In genomic region chr16:91226038-91226882, GRCm38 (mm10) we compare ENCODE assay signal across 11 mouse cellular contexts. TPM values are rescaled to one million over a fixed set of nuclear protein-coding genes. Genes with fewer than 3 reads are reported as not detected.
DNase-seq lines count a peak whose midpoint lies in the region; ATAC-seq and TF ChIP-seq lines count a peak whose summit lies in the region.
"Had no signal": no experiment of that assay in that cellular context is flagged by ENCODE, and none has a peak within 500 bp of the region (broad histone marks: within the 10 kb centered on the region; RNA-seq: fewer than 3 reads in every experiment).

No protein-coding gene starts in this region.

- ATAC-seq in kidney, embryonic 15.5 days (replicated peaks; ENCODE audit: low FRiP score) = no peak
- no peak for ATAC-seq in hindbrain, embryonic 11.5 days (ENCODE audit: low FRiP score)
- ATAC-seq in midbrain, embryonic 16.5 days = no peak

- H3K9me3 ChIP-seq in kidney, embryonic 15.5 days (replicated peaks) = no peaks in the 10 kb centered on the region
- no peaks in the 10 kb centered on the region for H3K9me3 ChIP-seq in hindbrain, embryonic 11.5 days (ENCODE audit: control insufficient read depth, low read length)
- no peaks in the 10 kb centered on the region for H3K9me3 ChIP-seq in midbrain, embryonic 16.5 days (replicated peaks; ENCODE audit: control insufficient read depth, low read length, poor library complexity, severe bottlenecking)

- no peak for TF ChIP-seq CTCF in cortical plate, adult 2 months (IDR thresholded peaks at IDR 0.05; ENCODE audit: extremely low read depth, insufficient read depth, low read length)

- H3K36me3 ChIP-seq in kidney, embryonic 15.5 days = no peaks in the 10 kb centered on the region
- H3K36me3 ChIP-seq in hindbrain, embryonic 11.5 days (ENCODE audit: control insufficient read depth, insufficient read depth, low read length) = no peaks in the 10 kb centered on the region
- no peaks in the 10 kb centered on the region for H3K36me3 ChIP-seq in midbrain, embryonic 16.5 days (ENCODE audit: control insufficient read depth, insufficient read depth, low read length)

- H3K4me3 ChIP-seq in kidney, embryonic 15.5 days (replicated peaks) = peak overlapping the region; percentile 21
- H3K4me3 ChIP-seq in cortical plate, adult 2 months (ENCODE audit: insufficient read depth, low read length) = peak overlapping the region; percentile 31
- peak overlapping the region; percentile 13; the same call in 1 of the 2 replicates for H3K4me3 ChIP-seq in hindbrain, embryonic 11.5 days (ENCODE audit: low read depth, low read length)
- H3K4me3 ChIP-seq in midbrain, embryonic 16.5 days (ENCODE audit: low read depth, low read length) = peak overlapping the region; percentile 32

- H3K4me1 ChIP-seq in kidney, embryonic 15.5 days = peaks cover 39% of the 10 kb centered on the region
- H3K4me1 ChIP-seq in cortical plate, adult 2 months (ENCODE audit: control insufficient read depth, insufficient read depth, low read length) = no peaks in the 10 kb centered on the region
- peaks cover 12% of the 10 kb centered on the region for H3K4me1 ChIP-seq in hindbrain, embryonic 11.5 days (replicated peaks; ENCODE audit: control insufficient read depth, insufficient read depth, low read length)
- H3K4me1 ChIP-seq in midbrain, embryonic 16.5 days (ENCODE audit: control insufficient read depth, insufficient read depth, low read length) = peaks cover 23% of the 10 kb centered on the region

- peak overlapping the region; percentile 16; the same call in 1 of the 2 replicates for H3K4me2 ChIP-seq in kidney, embryonic 15.5 days
- no peak overlapping the region for H3K4me2 ChIP-seq in hindbrain, embryonic 11.5 days (replicated peaks; ENCODE audit: low read depth, low read length)
- peak overlapping the region; percentile 35 for H3K4me2 ChIP-seq in midbrain, embryonic 16.5 days (ENCODE audit: low read length)

- peaks cover 100% of the 10 kb centered on the region for H3K27me3 ChIP-seq in kidney, embryonic 15.5 days
- H3K27me3 ChIP-seq in hindbrain, embryonic 11.5 days (ENCODE audit: control insufficient read depth, insufficient read depth, low read length) = peaks cover 99% of the 10 kb centered on the region
- H3K27me3 ChIP-seq in midbrain, embryonic 16.5 days (ENCODE audit: control insufficient read depth, insufficient read depth, low read depth, low read length) = peaks cover 55% of the 10 kb centered on the region

- under 1% methylated on average over 60 of the region's 60 CpGs for WGBS in kidney, embryonic 15.5 days
- WGBS in hindbrain, embryonic 11.5 days = under 1% methylated on average over 60 of the region's 60 CpGs
- under 1% methylated on average over 60 of the region's 60 CpGs for WGBS in midbrain, embryonic 16.5 days

- no peak for DNase-seq in kidney, adult 18-20 months
- DNase-seq in hindbrain, embryonic 11.5 days (ENCODE audit: low spot score) = peak; percentile 64
- no peak for DNase-seq in gastrocnemius, adult 8-10 months (ENCODE audit: low spot score in 2 of 2)
- no peak for DNase-seq in spleen, adult 18-20 months
- no peak for DNase-seq in lung, postnatal 14 days
- DNase-seq: cerebellum, adult 11-12 months had no signal

- no peak for TF ChIP-seq POLR2A in cortical plate, adult 2 months (IDR thresholded peaks at IDR 0.05; ENCODE audit: extremely low read depth, insufficient read depth, low read length)

- H3K27ac ChIP-seq in kidney, embryonic 15.5 days = no peak overlapping the region
- peak overlapping the region; percentile 85 for H3K27ac ChIP-seq in cortical plate, adult 2 months (ENCODE audit: insufficient read depth, low read length)
- H3K27ac ChIP-seq in hindbrain, embryonic 11.5 days (ENCODE audit: low read depth, low read length) = no peak overlapping the region
- peak overlapping the region; percentile 66 for H3K27ac ChIP-seq in midbrain, embryonic 16.5 days (ENCODE audit: low read length)

- no peak overlapping the region for H3K9ac ChIP-seq in kidney, embryonic 15.5 days
- no peak overlapping the region for H3K9ac ChIP-seq in hindbrain, embryonic 11.5 days (ENCODE audit: low read depth, low read length)
- 0 out of 2 replicates have a peak overlapping the region, but pooled peaks have one; percentile 44 for H3K9ac ChIP-seq in midbrain, embryonic 16.5 days (ENCODE audit: low read depth, low read length)

RNA-seq across cellular contexts. Expression of gene Olig2, which starts 1.0 kb away (rescaled TPM):
- not detected in 2 replicates for polyA plus RNA-seq in kidney, embryonic 15.5 days (2015; fragmentation: Nextera tagmentation; extraction: Ambion mirVana)
- 32.9 and 37.9 TPM in 2 replicates for polyA plus RNA-seq in cortical plate, adult 2 months (2012; rRNA removed)
- polyA plus RNA-seq in hindbrain, embryonic 11.5 days (2014; fragmentation: Nextera tagmentation; extraction: Ambion mirVana) = 0.76 and 1.2 TPM in 2 replicates
- 8.5 and 9.9 TPM in 2 replicates for polyA plus RNA-seq in midbrain, embryonic 16.5 days (2015; fragmentation: Nextera tagmentation; extraction: Ambion mirVana)
- not detected for total RNA-seq in gastrocnemius, adult 8-10 months (2022)
- total RNA-seq: liver, adult 2 months had no signal
- polyA plus RNA-seq: gonadal fat pad, adult 2 months; liver, adult 2 months had no signal

RNA-seq across cellular contexts. Expression of gene Olig1, which starts 43.3 kb away (rescaled TPM):
- 0.09 and 0.12 TPM in 2 replicates for polyA plus RNA-seq in kidney, embryonic 15.5 days (2015; fragmentation: Nextera tagmentation; extraction: Ambion mirVana)
- 202 and 230 TPM in 2 replicates for polyA plus RNA-seq in cortical plate, adult 2 months (2012; rRNA removed)
- 0.40 and 0.84 TPM in 2 replicates for polyA plus RNA-seq in hindbrain, embryonic 11.5 days (2014; fragmentation: Nextera tagmentation; extraction: Ambion mirVana)
- polyA plus RNA-seq in midbrain, embryonic 16.5 days (2015; fragmentation: Nextera tagmentation; extraction: Ambion mirVana) = 94.2 and 131 TPM in 2 replicates
- total RNA-seq in gastrocnemius, adult 8-10 months (2022) = not detected

Comparison
In these comparisons a context has a peak if more than half of its experiments do, and no peak if none do; other contexts are left out.
1. H3K27ac ChIP-seq: peak in cortical plate, adult 2 months (single experiment) and midbrain, embryonic 16.5 days (single experiment); none in kidney, embryonic 15.5 days (single experiment) and hindbrain, embryonic 11.5 days (single experiment).
2. RNA of gene Olig1, which starts 43.3 kb away (polyA plus RNA-seq): 202 to 230 TPM in cortical plate, adult 2 months and 94.2 to 131 TPM in midbrain, embryonic 16.5 days; 0.40 to 0.84 TPM in hindbrain, embryonic 11.5 days and 0.09 to 0.12 TPM in kidney, embryonic 15.5 days; every median in the first group is over 10 times any median in the second.
3. Peak in every context shown above with its lines, with median percentiles within 50 percentile points of each other: H3K4me3 ChIP-seq.